Mouse (Mus musculus) c-Kit-positive CD71-negative TER-119-negative erythroid progenitor cells, embryonic 14.5 days (primary cell): ENCODE measurements at regions not wholly inside any gene's neighbourhood (a gene's known extent, or its start where the extent isn't known, plus 50 kb on each side); places are given as distances from the start of the nearest gene placed in this dataset.

Source experiments
- DNase-seq: peaks from one replicate; pipeline ENCODE4 v3.0.0-alpha.2; 2013; ENCODE audit warnings: low read depth

DNA sequence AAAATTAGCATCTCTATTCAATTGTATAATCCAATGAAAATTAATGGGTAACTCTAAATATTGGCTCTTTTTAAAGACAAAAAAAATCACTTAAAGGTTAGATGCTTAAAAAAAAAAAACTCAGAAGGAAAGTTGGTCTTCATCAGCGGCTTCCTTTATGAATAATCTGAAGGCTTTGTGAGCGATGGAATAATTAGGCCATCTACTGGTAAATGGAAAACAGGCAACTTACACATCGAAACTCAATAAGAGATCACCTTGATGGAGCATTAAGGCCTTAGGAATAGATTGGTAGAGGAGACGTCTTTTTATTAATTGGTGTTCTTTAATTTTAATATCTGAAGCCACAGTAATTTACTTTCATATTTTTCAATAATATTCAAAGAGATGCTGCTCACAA, 218.6 kb upstream of the Tacr3 start:
- no peak for DNase-seq

DNA sequence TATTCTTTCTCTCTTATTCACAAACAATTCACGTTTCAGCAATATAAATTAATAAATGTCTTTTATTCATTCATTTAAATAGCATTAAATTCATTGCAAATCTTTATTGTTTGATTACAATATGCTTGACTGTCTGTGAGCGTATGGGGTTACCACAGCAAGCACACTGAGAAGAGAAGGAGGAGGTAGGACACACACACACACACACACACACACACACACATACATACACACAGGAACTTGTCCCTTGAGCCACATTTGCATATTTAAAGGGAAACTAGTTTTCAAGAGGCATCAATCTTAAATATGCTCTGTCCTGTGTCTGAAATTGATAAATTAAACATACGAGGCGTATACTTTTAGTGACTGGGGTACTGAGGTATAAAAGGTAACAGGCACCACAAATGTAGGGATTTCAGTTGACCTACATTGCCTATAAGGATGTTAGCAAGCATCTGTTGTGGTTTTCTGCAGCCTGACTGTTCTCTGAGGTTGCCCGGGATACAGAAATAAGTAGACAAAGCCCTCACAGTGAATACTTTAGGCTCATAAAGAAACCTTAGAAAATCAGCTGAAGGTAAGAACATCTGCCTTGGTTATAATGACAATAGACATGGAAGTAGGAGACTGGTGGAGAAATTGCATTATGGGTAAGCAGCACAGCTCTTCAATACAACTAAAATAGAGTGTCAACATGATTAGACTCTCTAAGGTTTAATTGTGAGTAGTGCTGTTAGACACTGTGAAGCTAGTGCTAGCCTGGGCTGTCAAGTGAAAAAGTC, 217.1 kb upstream of the Tacr3 start:
- DNase-seq, result no peak

DNA sequence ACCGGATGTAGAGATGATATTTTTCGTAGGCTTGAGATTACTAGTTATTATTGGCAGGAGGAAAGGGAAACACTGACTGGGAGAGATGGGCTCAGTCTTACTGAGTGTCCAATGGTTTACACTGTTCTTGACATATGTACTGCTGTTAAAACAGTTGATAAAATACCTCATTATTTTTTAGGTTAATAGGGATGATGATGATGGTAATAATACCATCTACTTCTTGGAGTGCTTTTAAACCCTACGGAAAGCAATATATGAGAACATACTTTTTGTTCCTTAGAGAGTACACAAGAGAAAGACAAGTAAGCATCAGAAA, 216.6 kb upstream of the Tacr3 start:
- DNase-seq, result no peak

DNA sequence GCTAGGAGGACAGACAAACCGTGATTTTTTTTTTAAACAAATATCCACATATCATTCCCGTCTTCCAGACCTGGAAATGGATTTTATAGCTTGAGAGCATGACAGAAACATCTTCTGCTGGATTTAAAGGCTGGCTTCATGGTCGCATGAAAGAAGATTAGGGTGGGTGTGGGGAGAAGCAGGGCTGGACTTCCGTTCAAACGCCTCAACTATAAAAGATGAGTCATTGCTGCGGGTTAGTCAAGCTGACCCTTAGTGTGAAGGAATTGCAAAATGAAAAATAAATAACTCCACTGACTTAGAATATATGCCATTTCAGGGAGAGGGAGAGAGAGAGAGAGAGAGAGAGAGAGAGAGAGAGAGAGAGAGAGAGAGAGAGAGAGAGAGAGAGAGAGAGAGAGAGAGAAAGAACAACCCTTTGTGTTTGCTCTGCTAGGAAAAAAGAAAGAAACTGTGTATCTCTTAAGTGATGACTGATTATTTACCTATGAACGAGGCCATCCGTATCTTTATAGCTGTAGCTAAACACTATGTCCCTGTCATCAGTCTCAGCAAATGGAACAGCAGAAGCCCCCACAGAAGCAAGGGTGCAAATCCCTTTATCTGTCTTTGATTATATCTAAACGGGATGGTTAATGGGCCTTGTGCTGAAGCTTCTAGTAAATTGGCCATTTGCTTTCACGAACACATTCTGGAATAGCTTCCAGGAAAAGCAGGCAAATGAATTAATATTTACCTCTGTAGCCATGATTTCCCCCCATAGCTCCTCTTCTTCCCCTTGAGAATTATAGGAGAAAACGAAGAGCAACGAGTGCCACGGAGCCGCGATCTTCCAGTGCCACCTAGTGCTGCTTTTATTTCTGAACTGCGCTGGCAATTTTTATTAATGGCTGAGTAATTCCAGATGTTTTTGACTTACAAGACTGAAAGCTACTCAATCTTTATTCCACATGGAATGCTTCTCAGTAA, 199.4 kb upstream of the Tacr3 start:
- no peak for DNase-seq

DNA sequence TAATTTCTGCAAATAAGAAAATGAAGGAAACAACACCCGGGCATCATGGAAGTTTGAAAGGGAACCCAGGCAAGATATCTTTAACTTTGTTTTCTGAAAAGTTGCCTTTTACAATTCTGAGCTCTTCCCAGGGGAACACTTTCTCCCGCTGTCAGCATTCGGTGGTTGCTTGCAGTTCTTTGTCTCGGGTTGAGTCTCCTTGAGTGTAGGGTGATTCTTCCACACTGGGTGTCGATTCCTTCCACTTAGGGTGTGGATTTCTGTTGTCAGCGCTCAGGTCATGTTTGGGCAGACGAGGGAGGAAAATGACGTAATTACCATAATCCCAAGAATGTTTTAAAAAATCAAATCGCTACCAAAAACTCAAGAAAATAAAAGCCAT, 198.7 kb upstream of the Tacr3 start:
- DNase-seq, result no peak

DNA sequence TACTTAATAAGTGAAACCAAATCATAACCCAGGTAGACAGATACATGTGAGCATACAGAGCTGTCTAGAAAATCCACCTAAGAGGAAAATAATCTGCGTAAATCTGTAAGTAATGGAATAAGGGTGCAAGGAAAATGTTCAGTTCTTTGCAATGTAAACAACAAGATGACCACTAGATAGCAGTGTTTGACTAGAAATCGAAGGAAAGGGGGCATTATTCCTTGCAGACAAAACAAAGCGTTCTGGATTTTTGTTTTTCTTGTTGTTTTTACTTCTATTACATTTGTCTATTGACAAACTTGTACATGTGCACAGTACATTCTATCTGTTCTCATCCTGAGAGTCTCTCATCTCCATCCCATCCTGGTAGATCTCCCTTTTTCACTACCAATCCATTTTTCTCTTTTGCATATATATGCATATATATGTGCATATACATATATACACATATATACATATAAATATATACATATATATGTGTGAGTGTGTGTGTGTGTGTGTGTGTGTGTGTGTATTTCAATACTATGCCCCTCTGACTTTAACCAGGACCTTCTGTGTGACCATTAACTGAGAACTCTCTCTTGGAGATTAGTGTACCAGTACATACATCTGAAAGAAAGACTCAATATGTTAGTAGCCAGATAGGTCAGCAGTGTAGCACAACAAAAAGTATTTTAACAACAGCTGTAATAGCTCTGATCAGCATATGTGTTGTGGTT, 179.9 kb upstream of the Tacr3 start:
- no peak for DNase-seq

DNA sequence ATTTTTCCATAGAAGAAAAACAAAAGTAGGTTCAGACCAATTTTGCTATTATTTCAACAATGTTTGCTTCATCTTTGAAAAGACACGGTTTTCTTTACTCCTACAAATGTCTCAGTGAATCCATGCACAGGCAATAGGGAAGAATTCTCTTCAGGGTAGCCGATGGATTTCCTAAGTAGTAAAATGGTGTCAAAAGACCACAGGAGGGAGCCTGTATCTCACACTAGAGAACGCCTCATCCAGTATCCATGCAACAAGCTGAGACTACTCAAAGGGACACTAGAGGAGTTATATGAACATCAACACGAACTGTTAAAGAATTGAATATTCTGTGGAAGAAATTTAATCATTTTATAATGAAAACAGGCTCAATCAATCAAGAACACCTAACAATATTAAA, 174.8 kb upstream of the Tacr3 start:
- no peak for DNase-seq

DNA sequence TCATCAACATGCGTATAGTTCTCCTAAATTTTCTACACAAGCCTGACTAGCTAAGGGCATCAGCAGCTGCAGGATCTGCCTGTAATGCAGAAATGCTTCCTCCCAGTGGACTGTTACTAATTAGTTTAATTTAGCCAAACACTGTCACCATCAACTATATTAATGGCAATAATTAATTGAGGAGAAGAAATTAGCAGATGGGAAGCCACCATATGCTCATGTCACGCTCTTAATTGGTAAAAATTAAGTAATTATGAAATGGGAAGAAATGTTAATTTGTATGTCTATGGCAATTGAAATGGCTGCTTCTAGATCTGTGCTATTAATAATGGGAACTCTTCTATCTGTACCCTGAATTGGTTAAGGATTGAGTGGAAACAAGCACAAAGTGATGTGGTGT, 133.9 kb upstream of the Tacr3 start:
- DNase-seq, result no peak

DNA sequence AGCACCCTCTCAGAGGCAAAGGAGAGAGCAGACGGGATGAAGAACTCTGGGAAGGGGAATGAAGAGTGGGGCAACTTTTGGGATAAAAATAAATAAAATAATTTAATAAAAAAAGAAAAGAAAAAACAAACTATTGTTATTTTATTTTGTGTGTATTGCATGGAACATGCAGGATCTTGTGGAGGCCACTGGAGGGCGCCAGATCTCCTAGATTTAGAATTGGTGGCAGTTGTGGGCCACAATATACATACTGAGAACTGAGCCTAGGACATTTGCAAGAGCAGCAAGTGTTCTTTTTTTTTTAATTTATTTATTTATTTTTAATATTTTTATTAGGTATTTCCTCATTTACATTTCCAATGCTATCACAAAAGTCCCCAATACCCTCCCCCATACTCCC, 110.2 kb upstream of the Tacr3 start:
- DNase-seq, result no peak

DNA sequence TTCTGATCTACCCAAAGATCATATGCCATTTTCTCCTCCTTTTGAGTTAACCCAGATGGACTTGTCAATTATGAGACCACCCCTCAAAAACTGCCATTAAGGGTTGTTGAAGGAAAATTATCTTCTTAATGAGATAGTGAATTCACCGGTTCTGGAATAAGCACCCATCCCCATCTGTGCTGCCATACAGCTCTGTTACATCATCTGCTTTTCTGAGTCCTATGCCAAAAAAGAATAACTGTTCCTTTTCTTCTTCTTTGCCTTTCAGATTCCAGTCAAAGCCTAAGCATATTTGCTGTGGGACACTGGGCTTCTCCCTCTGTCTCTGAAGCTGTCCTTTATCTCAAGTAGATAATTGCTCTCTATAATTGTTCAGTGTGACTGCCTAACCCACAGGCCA, 93.1 kb upstream of the Tacr3 start:
- no peak for DNase-seq

DNA sequence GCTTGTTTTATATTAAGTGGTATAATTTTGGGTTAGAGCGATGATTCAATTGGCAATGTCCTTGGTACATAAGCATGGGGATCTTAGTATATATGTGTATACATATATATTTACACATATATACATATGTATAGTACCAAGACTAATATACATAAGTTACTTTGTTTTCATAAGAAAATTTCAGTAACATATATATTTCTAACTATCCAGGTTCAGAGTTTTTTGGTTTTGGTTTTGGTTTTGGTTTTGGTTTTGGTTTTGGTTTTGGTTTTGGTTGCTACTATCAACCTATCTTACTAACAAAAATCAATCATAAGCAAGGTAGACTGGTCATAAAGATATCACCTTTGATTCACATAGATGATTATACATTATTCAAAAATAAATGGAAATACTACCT, 67.7 kb upstream of the Tacr3 start:
- no peak for DNase-seq

DNA sequence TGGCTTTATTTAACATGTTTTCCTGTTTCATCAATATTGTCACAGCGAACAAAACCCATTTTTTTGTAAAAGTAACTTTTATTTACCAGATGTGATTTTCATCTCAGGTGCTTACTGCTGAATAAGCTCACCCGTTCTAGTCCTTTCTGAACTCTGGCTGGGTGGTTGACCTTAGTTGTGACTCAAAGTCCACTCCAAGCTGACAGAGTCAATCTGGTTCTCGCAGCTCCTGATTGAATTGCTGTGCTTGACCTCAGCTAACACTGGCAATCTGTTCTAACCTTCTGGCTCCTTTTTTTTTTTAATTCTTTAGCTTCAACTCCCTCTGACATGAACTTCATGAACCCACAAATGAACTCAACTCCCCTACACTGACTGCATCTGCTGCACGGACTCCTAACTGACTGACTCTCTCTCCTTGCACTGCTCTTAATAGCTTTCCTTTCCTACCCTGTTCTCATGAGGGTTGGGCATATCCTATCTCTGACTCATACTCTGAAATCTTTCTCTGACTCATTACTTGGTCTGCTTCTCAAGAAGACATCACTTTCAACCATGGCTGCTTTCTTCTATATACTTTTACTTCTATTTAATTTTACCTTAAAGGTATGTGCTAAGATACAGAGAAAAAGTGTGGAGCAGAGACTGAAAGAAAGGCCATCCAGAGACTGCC, 65.4 kb upstream of the Tacr3 start:
- no peak for DNase-seq
